Mouse (Mus musculus) heart, postnatal 0 days (tissue): ENCODE measurements around the gene Gtf2h3. TPM values are rescaled to one million over a fixed set of nuclear protein-coding genes. Genes with fewer than 3 reads are reported as not detected.
A peak's percentile ranks its signal among the peaks of the same experiment; 100 is the strongest.

Source experiments
- ATAC-seq: fragments of 200-750 bp; cut with Nextera tagmentation; 2 replicates; pipeline ENCODE4 v1.8.0; 2017; ENCODE audit warnings: low read depth, moderate number of reproducible peaks, moderate library complexity; ENCODE audit not compliant: insufficient read depth
- DNase-seq: peaks from one replicate; pipeline ENCODE4 v3.0.0-alpha.2; 2016; ENCODE audit warnings: low spot score
- H3K27ac ChIP-seq: fragments of 300-500 bp; sonication (generic); 2 replicates; pipeline ENCODE4 v1.5.1; 2014; ENCODE audit warnings: low read depth, mild to moderate bottlenecking
- H3K27me3 ChIP-seq: fragments of 300-500 bp; sonication (generic); 2 replicates; pipeline ENCODE4 v1.6.1; 2014; ENCODE audit warnings: low read length, mixed read lengths; ENCODE audit not compliant: control insufficient read depth, insufficient read depth
- H3K36me3 ChIP-seq: fragments of 300-500 bp; sonication (generic); replicated peaks from 2 replicates; pipeline ENCODE4 v1.6.1; 2014; ENCODE audit warnings: low read length, mixed read lengths; ENCODE audit not compliant: control insufficient read depth, insufficient read depth
- H3K4me1 ChIP-seq: fragments of 300-500 bp; sonication (generic); 2 replicates; pipeline ENCODE4 v1.6.1; 2014; ENCODE audit warnings: antibody characterized with exemption; ENCODE audit not compliant: control insufficient read depth, insufficient read depth
- H3K4me2 ChIP-seq: fragments of 300-500 bp; sonication (generic); 2 replicates; pipeline ENCODE4 v1.6.1; 2014; ENCODE audit warnings: low read depth, mild to moderate bottlenecking, low read length, moderate library complexity
- H3K4me3 ChIP-seq: fragments of 300-500 bp; sonication (generic); 2 replicates; pipeline ENCODE4 v1.5.1; 2014; ENCODE audit warnings: low read depth, low read length
- H3K9ac ChIP-seq: fragments of 300-500 bp; sonication (generic); replicated peaks from 2 replicates; pipeline ENCODE4 v1.6.1; 2014; ENCODE audit warnings: low read depth, low read length, mixed read lengths
- H3K9me3 ChIP-seq: fragments of 300-500 bp; sonication (generic); replicated peaks from 2 replicates; pipeline ENCODE4 v1.6.1; 2016; ENCODE audit warnings: low read length; ENCODE audit not compliant: control insufficient read depth
- CTCF ChIP-seq: IDR thresholded peaks from 2 replicates; pipeline ENCODE4 v1.5.1; 2016; ENCODE audit warnings: antibody characterized with exemption, control low read depth, low read depth
- EP300 ChIP-seq: IDR thresholded peaks from 2 replicates; pipeline ENCODE4 v1.6.1; 2016; ENCODE audit warnings: antibody characterized with exemption, low read depth
- WGBS: fragments of 180-500 bp; shearing (Covaris S2); extraction: QIAGEN DNeasy Blood & Tissue Kit; methylation state at CpG from one replicate; pipeline ENCODE4 v1.1.7; 2014; 5-methylcytosine and 5-hydroxymethylcytosine counted together
- polyA plus RNA-seq: library from polyadenylated mRNA; unstranded; fragments of >200 nt; fragmentation: Nextera tagmentation; extraction: Ambion mirVana; gene quantifications from 2 replicates; pipeline ENCODE4 v1.2.1, GENCODE M21; 2015
- total RNA-seq: library from RNA; depleted of rRNA; stranded (reverse); fragments of >200 nt; gene quantifications from 2 replicates; pipeline ENCODE4 v1.2.3, GENCODE M21; 2014; ENCODE audit warnings: low replicate concordance; rRNA removed

The Gtf2h3 gene
- total RNA-seq (18.9 and 49.7 TPM in 2 replicates), polyA plus RNA-seq (21.1 and 22.3 TPM in 2 replicates)

DNA sequence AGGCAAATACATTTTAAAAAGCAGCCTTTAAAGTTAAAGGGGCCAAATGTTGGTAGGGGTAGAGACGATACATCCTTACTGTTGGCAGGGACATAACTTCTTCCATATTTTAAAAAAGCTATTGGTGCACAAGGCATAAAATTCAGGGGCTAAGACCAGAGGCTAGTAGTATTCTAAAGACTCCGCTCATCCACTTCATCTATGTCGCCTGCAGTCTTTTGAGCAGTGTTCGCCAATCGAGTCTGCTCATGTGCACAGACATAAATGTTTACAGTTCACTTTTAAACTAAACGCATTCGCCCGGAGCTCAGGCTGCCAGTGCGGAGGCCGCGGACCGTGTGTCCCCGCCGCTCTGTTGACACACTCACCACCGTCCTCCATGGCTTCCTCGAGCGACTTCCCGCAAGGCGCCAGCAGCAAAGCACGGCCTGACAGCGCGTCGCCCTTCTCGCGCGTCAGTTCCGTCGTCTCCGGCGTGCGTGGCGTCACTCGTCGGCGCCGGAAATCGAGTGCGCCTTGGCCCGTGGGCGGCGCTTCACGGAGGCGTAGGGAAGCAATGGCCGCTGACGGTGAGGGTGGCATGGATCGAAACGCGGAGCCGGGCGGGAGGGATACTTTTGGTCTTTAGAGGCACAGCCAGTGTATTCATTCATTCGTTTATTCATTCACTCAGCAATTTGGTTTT lies at the start of gene Gtf2h3, which contains the start of gene Eif2b1:
Gene Gtf2h3 (plus strand): TSS at position 508 of the 685 bp plus-strand sequence.
Gene Eif2b1 (minus strand): TSS at position 499 of the 685 bp plus-strand sequence.
- H3K27me3 ChIP-seq, result no peaks in the 10 kb centered on the region
- peaks cover 42% of the 10 kb centered on the region for H3K36me3 ChIP-seq
- DNase-seq (peak; percentile 84), ATAC-seq (peak; percentile 93)
- under 1% methylated on average over 51 of the region's 51 CpGs for WGBS
- peaks cover 14% of the 10 kb centered on the region for H3K4me1 ChIP-seq
- H3K27ac ChIP-seq, result peak within 1 kb of the TSS; percentile 52
- H3K9ac ChIP-seq, result peak within 1 kb of the TSS; percentile 61
- no peaks in the 10 kb centered on the region for H3K9me3 ChIP-seq
- H3K4me2 ChIP-seq, result peak within 1 kb of the TSS; percentile 88
- H3K4me3 ChIP-seq, result peak within 1 kb of the TSS; percentile 63
- TF ChIP-seq EP300 (no peak), CTCF (no peak)

- H3K9me3 ChIP-seq, result no peaks in the 10 kb centered on the region
- H3K27ac ChIP-seq, result peak overlapping the region; percentile 94
- TF ChIP-seq EP300 (no peak), CTCF (no peak)
- peaks cover 6% of the 10 kb centered on the region; the same call in 1 of the 2 replicates for H3K36me3 ChIP-seq
- peaks cover 28% of the 10 kb centered on the region for H3K4me1 ChIP-seq
- peak overlapping the region; percentile 95 for H3K4me3 ChIP-seq
- DNase-seq, result no peak
- peak overlapping the region; percentile 79 for H3K9ac ChIP-seq
- 20% methylated on average over 8 of the region's 8 CpGs for WGBS
- ATAC-seq, result 0 out of 2 replicates have a peak, but pooled peaks have one; percentile 8
- peak overlapping the region; percentile 91 for H3K4me2 ChIP-seq
- H3K27me3 ChIP-seq, result no peaks in the 10 kb centered on the region
Measured at GRCm38 (mm10) chr5:124529191-124529651, 49.7 kb upstream of the Gtf2h3 start.

DNA sequence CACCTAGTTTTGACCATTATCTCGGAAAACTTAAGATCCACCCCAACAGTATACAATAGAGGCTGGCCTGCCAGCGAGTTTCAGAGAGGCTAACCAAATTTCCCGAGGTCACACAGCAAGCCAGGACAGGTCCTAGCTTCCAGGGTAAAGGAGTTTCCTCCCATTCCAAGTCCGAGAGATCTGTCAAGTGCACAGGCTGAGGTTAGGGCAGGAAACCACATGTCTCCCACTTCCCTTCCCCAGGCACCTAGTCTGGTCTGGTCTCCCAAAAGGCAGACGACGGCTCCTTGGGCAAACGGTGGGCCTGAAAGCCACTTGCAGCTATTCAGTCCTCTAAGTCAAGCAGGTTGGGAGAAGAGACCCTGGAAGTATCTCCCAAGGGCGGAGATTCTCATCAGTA lies 49.2 kb upstream of the Gtf2h3 start:
- 39% methylated on average over 8 of the region's 8 CpGs for WGBS
- no peak for TF ChIP-seq CTCF
- TF ChIP-seq EP300, result no peak
- peak overlapping the region; percentile 91 for H3K4me2 ChIP-seq
- H3K9ac ChIP-seq, result peak overlapping the region; percentile 79
- peaks cover 28% of the 10 kb centered on the region for H3K4me1 ChIP-seq
- no peaks in the 10 kb centered on the region for H3K9me3 ChIP-seq
- peaks cover 6% of the 10 kb centered on the region; the same call in 1 of the 2 replicates for H3K36me3 ChIP-seq
- H3K4me3 ChIP-seq, result peak overlapping the region; percentile 95
- DNase-seq (no peak), ATAC-seq (no peak)
- H3K27me3 ChIP-seq, result no peaks in the 10 kb centered on the region
- peak overlapping the region; percentile 94 for H3K27ac ChIP-seq

DNA sequence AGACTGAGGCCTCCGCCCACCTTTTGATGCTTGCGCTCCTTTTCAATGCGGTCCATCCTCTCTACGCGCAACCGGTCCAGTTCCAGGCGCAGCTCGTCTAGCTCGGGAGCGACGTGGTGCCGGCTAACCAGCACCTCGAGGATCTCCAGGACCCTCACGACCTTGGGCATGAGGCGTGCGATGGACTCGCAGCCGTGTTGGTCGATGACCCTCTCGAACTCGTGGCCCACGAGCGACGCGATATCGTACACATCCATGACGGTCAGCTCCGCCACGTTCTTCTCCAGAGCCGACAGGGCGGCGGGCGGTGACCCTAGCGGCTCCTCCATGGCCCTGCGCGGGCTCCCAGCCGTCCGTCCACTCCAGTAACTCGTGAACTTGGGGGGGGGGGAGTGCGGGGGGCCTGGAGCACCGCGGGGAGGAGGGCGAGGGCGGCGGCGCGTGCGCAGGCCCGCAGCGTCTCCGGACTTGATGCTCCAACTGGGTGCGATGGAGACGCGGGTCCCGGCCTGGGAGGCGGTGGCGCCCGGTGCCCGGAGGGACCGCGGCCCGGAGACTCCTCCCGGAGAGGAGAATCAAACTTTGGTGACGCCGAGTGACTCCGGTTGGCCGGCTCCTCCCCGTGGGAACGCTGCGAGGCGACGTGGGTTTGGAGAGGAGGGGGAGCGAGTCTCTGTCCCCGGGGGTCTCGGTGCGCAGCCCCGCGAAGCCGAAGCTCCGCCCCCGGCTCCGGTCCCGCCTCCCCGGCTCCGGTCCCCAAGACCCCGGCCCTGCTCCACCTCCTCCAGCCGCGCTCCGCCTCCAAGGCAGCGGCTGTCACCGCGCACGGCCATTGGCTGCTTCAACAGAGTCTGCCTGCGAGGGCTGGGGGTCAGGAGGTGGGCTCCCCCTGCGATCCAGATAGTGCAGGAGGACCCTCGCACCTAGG lies 48.0 kb upstream of the Gtf2h3 start, which contains the start of gene Rilpl1:
Gene Rilpl1 (minus strand): TSS at position 737 of the 928 bp plus-strand sequence.
- Histone ChIP-seq H3K9me3 (no peaks in the 10 kb centered on the region), H3K36me3 (peaks cover 6% of the 10 kb centered on the region; the same call in 1 of the 2 replicates), H3K4me2 (peak within 1 kb of the TSS; percentile 91), H3K4me1 (peaks cover 28% of the 10 kb centered on the region), H3K27ac (peak within 1 kb of the TSS; percentile 94), H3K4me3 (peak within 1 kb of the TSS; percentile 95), H3K9ac (peak within 1 kb of the TSS; percentile 79), H3K27me3 (no peaks in the 10 kb centered on the region)
- ATAC-seq, result peak; percentile 81
- DNase-seq, result peak; percentile 72
- TF ChIP-seq CTCF (no peak), EP300 (no peak)
- 0% methylated on average over 89 of the region's 96 CpGs for WGBS

DNA sequence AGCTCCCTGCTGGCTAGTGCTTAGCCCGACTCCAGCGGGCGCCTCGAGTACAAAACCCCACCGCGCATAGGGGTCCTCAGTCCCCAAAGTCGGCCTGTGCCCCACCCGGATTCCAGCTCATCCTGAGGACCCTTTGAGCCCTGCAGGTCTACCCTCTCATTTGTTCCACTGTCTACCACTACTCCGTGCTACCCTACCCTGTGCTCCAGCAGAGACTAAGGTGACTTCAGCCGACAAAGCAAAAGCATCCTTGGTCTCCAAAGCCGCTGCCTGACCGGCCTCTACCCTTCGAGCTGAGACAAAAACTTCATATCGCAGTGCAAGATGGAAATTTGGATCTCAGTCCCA lies 47.4 kb upstream of the Gtf2h3 start:
- H3K27me3 ChIP-seq, result no peaks in the 10 kb centered on the region
- H3K4me1 ChIP-seq, result peaks cover 29% of the 10 kb centered on the region
- WGBS, result 14% methylated on average over 14 of the region's 14 CpGs
- H3K4me2 ChIP-seq, result peak overlapping the region; percentile 91
- no peak for TF ChIP-seq CTCF
- peak overlapping the region; percentile 94 for H3K27ac ChIP-seq
- peaks cover 6% of the 10 kb centered on the region; the same call in 1 of the 2 replicates for H3K36me3 ChIP-seq
- H3K9me3 ChIP-seq, result no peaks in the 10 kb centered on the region
- ATAC-seq, result no peak
- H3K9ac ChIP-seq, result peak overlapping the region; percentile 79
- DNase-seq, result no peak
- peak overlapping the region; percentile 95 for H3K4me3 ChIP-seq
